Mouse (Mus musculus): ENCODE data around the gene Alox12. TPM values are rescaled to one million over a fixed set of nuclear protein-coding genes. Genes with fewer than 3 reads are reported as not detected.
A peak's percentile ranks its signal among the peaks of the same experiment; 100 is the strongest.

The Alox12 gene
- 1 to 10 TPM; 1.2 to 1.5 TPM for total RNA-seq (2021)
- long read RNA-seq, experiment 1, partial matches to known transcripts, result 0 of 3 reads
- long read RNA-seq, experiment 1, other reads (novel, unspliced or antisense), result 0 of 3 reads
- long read RNA-seq, experiment 2, partial matches to known transcripts, result 0 of 1 reads
- long read RNA-seq, experiment 2, other reads (novel, unspliced or antisense), result 0 of 1 reads

- DNase-seq (ENCODE audit: low spot score), result no peak
Measured at GRCm38 (mm10) chr11:70254931-70255531, at the start of gene Alox12. Gene Alox12, minus strand, starts transcription at chr11:70255353.

DNA sequence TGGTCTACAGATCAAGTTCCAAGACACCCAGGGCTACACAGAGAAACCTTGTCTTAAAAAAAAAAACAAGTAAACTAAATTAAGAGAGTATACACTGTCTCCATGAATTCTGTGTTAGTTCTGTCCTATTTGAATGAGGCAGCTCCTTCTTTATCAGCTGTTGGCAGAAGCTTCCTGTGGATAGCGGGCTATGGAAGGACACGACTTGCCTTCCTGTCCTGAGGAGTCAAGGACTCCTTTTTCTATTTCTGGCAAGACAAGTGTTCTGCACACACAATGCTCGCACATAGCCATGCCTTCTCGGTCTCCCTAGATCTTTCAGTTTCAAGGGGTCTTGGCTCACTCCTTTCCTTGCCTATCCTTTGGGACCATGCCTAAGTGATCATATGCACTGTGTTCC, 47.1 kb upstream of the Alox12 start:
- no peak for DNase-seq (ENCODE audit: low spot score)

- no peak for DNase-seq (ENCODE audit: low spot score)
Measured at GRCm38 (mm10) chr11:70297836-70298454, 42.8 kb upstream of the Alox12 start.

DNA sequence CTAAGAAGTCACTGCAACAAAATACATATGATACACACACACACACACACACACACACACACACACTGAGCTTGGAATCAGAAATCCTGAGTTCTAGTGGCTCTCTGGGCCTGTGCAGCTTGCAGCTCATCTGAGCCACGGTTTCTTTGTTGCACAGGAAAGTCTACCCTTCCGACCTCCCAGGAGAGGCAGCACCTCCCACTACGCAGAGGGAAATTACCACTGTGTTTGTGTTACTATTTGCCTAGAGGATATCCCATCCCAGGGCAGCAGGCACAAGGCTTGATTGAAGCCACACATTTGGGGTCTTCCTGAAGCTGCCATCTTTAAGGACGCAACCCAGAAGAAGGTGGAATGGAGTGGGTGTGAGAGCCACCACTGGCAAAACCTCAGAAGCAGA, 42.3 kb upstream of the Alox12 start:
- no peak for DNase-seq (ENCODE audit: low spot score)

DNA sequence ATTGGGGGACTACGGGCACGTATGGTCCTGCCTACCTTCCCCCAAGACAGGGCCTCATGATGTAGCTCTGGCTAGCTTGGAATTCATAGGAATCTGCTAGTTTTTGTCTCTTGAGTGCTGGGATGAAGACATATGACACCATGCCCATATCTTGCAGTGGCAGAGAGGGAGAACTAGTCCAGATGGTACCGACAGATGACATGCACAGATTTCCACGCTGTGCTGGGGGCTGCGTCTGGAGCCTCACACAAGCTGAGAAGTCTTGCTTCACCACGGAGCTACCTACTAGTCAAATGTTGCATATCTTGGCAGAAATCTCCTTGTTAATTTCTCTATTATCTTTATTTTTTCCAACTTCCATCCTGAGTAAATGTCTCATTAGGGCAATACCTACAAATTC, 38.7 kb upstream of the Alox12 start:
- DNase-seq (ENCODE audit: low spot score), result no peak

GRCm38 (mm10) chr11:70291235-70291634, 36.1 kb upstream of the Alox12 start:
- DNase-seq (ENCODE audit: low spot score), result no peak

- DNase-seq (ENCODE audit: low spot score), result peak; percentile 51
Measured at GRCm38 (mm10) chr11:70289236-70289635, 34.1 kb upstream of the Alox12 start.

DNA sequence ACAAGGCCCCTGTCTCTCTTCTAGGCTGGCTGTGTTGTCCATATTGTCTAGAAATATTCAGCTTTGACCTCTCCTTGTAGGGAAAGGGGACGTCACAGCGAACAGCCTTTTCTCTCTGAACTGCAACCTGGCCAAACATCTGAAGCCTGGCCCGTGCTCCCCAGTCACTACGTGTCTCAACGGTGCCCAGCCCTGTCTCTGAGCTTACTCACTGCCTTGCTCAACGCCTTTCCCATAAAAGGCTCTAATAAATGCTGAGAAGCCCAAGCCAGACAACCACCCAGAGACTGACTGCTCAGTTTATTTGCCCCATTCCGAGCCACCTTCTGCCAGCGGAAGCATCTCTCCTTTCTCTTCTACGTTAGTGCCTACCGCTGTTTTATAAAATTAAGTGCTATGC, 32.9 kb upstream of the Alox12 start:
- no peak for DNase-seq (ENCODE audit: low spot score)

DNA sequence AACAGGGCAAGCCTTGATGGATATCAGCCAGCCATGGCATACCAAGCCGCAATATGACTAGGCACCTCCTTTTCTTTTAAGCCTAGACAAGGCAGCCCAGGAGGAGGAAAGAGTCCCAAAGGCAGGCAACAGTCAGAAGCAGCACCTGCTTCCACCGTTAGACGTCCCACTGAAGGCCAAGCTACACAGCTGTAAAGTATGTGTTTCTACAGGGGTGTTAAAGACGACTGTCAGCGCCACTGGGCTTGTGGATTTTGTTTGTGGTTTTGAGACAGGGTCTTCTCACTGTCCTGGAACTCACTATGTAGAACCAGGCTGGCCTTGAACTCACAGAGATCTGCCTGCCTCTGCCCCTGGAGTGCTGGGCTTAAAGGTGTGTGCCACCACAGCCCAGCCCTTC, 30.5 kb upstream of the Alox12 start:
- DNase-seq (ENCODE audit: low spot score), result no peak

- DNase-seq (ENCODE audit: low spot score), result peak; percentile 49
Measured at GRCm38 (mm10) chr11:70284757-70285156, 29.6 kb upstream of the Alox12 start.

- no peak for DNase-seq (ENCODE audit: low spot score)
Measured at GRCm38 (mm10) chr11:70283666-70284065, 28.5 kb upstream of the Alox12 start.

DNA sequence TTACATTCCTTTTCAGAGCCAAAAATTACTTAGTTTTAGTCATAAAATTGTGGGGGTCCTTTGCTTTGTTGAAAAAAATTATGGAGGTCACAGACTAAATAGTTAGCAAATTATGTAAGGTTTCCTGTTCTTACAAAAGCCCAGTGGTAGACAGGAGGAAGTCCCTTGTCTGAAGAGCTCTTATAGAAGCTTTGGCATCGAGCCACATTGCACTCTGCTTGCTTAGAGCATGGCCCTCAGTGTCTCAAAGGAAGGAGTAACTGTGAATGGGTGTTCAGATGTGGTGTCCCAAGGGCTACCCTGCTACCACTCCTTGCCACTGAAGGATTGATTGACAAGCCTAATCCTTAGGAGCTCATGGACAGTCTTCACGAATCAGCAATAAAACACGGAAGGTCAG, 25.3 kb upstream of the Alox12 start:
- no peak for DNase-seq (ENCODE audit: low spot score)

DNA sequence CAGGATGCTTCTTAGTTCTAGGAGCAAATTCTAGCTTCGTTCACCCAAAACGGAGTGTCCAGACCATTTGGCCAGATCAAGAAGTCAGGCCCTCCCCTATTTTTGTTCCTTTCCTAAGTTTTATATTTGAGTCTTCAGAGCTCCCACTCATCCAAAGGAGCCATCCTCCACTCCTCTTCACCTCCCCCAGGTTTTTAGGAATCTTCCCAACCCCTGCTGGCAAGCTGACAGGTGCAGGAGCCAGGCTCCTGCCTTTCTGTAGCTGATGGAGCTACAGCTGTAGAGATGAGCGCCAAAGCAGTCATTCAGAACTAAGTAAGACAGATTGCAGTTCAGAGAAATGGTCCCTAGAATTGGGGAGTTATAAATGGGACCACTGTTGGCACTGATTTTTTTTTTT, 23.8 kb upstream of the Alox12 start:
- no peak for DNase-seq (ENCODE audit: low spot score)

- no peak for DNase-seq (ENCODE audit: low spot score)
Measured at GRCm38 (mm10) chr11:70271641-70272040, 16.5 kb upstream of the Alox12 start.

- DNase-seq (ENCODE audit: low spot score), result peak; percentile 41
Measured at GRCm38 (mm10) chr11:70266405-70266804, 11.3 kb upstream of the Alox12 start.

DNA sequence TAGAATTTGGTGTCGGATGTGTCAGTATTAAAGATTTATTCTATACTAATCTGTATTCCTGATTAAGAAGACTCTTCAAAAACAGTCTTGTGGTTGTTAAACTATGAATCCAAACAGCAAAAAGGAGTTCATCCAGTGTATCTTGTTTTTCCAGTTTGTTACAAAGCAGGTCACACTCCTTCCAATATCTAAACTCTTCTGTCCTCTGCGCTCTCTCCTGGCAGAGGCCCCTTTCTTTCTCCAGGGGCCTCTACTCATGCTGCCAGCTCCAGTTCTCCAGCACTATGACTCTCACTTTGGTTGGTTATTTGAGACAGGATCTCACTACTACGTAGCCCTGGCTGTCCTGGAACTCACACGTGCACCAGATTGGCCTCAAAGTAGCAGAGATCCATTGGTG, 10.7 kb upstream of the Alox12 start:
- DNase-seq (ENCODE audit: low spot score), result no peak

- DNase-seq (ENCODE audit: low spot score), result no peak
Measured at GRCm38 (mm10) chr11:70265252-70265651, 10.1 kb upstream of the Alox12 start.

- no peak for DNase-seq (ENCODE audit: low spot score)
Measured at GRCm38 (mm10) chr11:70259035-70259434, 3.9 kb upstream of the Alox12 start.

GRCm38 (mm10) chr11:70254337-70254736, 816 bp downstream of the Alox12 start:
- DNase-seq (ENCODE audit: low spot score), result no peak

DNA sequence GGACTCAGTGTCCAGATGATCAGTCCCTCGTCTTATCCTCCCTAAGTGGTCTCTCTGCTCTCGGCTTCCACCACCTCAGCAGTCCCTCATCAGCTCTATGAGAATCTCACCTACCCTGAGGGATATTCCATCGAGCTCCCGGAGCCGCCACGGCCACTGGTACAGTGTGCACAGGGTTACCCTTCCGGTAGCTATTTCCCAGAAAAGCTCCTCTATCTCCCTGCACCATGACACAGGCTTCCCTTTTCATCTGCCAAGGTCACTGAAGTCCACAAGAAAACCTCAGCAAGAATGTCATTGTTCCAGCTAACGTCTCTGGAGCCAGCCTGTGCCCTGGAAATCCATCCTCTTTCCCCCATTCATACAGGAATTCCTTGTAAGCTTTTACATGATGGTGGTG, 3.3 kb downstream of the Alox12 start:
- no peak for DNase-seq (ENCODE audit: low spot score)

GRCm38 (mm10) chr11:70250150-70250549, 5.0 kb downstream of the Alox12 start:
- DNase-seq (ENCODE audit: low spot score), result no peak

DNA sequence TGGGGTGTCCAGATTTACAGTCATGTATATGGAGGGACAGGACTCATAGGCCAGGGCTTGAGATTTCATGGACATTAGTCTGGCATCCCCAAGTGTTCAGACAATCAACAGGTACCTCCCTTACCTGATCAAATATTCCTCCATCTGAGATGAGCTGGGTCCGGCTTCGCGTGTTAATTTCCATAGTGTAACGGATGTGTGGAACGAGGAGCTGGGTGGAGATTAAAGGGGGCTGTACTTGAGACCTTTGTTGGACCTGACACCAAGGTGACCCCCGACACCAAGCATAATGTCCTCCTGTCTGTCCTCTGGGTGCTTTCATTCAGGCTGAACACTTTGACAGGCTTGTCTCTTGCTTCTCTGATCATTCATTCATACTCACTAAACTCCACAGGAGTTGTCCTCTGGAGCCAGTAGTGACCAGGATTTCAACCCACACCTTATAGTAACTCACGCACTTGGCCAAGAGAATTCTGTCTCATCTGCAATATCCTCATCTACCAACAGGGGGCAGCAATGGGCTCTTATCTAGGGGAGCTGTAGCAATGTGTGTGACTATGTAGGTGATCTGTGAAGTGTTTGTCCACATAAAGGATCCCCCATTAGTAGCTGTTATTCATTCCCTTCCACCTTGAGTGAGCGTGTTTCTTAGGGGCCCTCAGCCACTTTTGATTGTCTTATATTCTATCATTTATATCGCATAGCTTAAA, 7.9 kb downstream of the Alox12 start:
- peak; percentile 73 for DNase-seq (ENCODE audit: low spot score)

GRCm38 (mm10) chr11:70242591-70242990, 12.6 kb downstream of the Alox12 start:
- no peak for DNase-seq (ENCODE audit: low spot score)
